Mouse (Mus musculus): Measurements from ENCODE around the gene Cep131. TPM values are rescaled to one million over a fixed set of nuclear protein-coding genes. Genes with fewer than 3 reads are reported as not detected.

Gene Cep131
- polyA plus RNA-seq, 1 experiment = 13.5 TPM

DNA sequence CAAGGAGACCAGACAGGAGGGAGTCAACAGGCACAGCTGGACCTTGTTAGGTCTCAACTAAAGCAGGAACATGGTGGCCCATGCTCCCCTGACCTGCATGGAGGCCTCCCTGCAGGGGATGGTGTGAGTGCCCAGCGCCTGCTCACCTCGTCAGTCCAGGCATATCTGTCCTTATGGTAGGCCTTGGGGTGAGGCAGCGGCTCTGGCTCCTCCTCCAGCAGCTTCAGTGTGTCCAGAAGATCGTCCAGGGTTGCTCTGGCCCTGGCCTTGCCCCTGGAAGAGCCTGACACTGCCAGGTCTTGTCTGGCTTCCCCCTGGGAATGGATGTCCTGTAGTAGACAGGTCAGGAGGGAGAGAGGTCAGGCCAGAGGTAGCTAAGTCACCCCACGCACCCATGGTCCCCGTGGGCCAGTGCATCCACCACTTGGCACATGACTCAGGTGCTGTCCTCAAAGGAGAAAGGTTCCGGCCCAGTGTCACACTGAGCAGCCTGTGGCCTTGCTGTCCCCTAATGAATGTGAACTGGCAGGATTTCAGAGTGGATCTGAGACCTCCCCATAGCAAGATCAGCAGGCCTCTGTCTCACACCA, 14.8 kb downstream of the Cep131 start:
- Histone ChIP-seq H3K27ac (ENCODE audit: insufficient read depth, low read depth, low read length) (no peak overlapping the region), H3K4me3 (ENCODE audit: insufficient read depth, low read length) (no peak overlapping the region), H3K4me1 (ENCODE audit: control insufficient read depth, insufficient read depth, low read length) (peaks cover 13% of the 10 kb centered on the region)
- no peak for TF ChIP-seq POLR2A (IDR thresholded peaks at IDR 0.05; ENCODE audit: borderline replicate concordance, low read depth, low read length)
- TF ChIP-seq CTCF (IDR thresholded peaks at IDR 0.05; ENCODE audit: low read depth, low read length) = no peak

DNA sequence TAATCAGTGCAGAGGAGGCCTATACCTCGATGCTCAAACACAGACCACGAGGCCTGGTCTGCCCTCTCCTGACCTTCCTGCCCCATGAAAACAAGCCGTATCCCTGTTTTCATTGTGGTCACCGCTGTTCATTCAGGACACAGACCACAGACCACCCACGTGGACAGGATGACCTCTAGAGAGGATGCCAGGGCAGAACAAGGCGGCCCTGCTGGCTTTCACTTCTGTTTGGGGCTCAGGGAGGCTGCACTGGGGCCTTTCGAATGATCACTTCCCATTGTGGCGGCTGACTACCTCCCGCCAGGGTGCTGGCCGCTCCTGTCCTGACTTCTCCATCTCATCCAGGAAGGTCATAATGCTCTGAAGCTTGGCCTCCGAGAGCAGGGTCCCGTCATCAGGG, 15.6 kb downstream of the Cep131 start:
- Histone ChIP-seq H3K4me3 (ENCODE audit: insufficient read depth, low read length) (no peak overlapping the region), H3K27ac (ENCODE audit: insufficient read depth, low read depth, low read length) (no peak overlapping the region), H3K4me1 (ENCODE audit: control insufficient read depth, insufficient read depth, low read length) (peaks cover 13% of the 10 kb centered on the region)
- TF ChIP-seq CTCF (IDR thresholded peaks at IDR 0.05; ENCODE audit: low read depth, low read length) (no peak), POLR2A (IDR thresholded peaks at IDR 0.05; ENCODE audit: borderline replicate concordance, low read depth, low read length) (no peak)

DNA sequence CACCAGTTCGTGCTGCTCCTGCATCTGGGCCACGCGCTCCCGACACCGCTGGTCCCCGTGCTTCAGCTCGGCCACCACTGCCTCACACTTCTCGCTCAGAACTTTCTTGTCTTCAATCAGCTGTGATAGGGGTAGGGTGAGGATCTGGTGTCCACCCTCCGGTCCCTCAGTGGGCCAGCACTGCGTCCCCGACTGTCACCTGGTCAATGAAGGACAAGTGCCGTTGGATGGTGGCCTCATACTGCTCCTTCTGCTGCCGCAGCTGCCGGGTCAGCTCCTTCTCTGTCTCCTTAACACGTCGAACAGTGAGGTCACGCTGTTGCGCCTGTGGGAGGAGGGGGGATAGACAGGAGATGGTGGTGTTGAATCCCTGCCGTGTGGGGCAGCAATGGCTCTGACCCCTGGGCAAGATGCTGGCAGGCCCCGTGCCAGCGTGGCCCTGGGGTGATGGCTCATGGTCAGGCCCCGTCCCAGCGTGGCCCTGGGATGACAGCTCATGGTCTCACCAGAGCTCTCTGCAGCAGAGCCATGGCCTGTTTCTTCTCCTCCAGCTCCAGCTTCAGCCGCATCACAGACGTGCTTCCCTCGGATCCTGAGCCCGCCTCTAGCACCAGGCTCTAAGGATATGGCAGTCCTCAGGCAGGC, 16.2 kb downstream of the Cep131 start:
- Histone ChIP-seq H3K4me1 (ENCODE audit: control insufficient read depth, insufficient read depth, low read length) (peaks cover 13% of the 10 kb centered on the region), H3K4me3 (ENCODE audit: insufficient read depth, low read length) (no peak overlapping the region), H3K27ac (ENCODE audit: insufficient read depth, low read depth, low read length) (no peak overlapping the region)
- TF ChIP-seq CTCF (IDR thresholded peaks at IDR 0.05; ENCODE audit: low read depth, low read length) (no peak), POLR2A (IDR thresholded peaks at IDR 0.05; ENCODE audit: borderline replicate concordance, low read depth, low read length) (no peak)

DNA sequence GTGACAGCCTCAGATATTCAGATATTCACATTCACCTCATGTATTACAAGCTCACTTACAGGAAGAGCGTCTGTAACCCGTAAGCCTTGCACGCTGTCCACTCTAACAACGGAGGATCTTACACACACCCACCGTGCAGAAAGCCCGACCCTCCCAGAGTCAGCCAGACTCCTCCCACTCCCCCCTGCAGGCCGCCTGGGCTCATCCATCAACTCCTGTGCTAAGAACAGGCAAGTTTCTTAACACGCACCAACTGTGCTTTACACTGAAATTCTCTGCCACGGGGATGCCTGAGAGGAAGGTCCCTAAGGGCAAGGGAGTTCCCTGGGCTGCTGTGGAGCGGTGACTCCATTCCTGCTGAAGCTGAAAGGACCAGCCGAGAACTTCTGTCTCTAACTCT, 17.4 kb downstream of the Cep131 start:
- H3K4me3 ChIP-seq (ENCODE audit: insufficient read depth, low read length) = no peak overlapping the region
- TF ChIP-seq CTCF (IDR thresholded peaks at IDR 0.05; ENCODE audit: low read depth, low read length) = no peak
- TF ChIP-seq POLR2A (IDR thresholded peaks at IDR 0.05; ENCODE audit: borderline replicate concordance, low read depth, low read length) = no peak
- peaks cover 18% of the 10 kb centered on the region for H3K4me1 ChIP-seq (ENCODE audit: control insufficient read depth, insufficient read depth, low read length)
- H3K27ac ChIP-seq (ENCODE audit: insufficient read depth, low read depth, low read length) = no peak overlapping the region

DNA sequence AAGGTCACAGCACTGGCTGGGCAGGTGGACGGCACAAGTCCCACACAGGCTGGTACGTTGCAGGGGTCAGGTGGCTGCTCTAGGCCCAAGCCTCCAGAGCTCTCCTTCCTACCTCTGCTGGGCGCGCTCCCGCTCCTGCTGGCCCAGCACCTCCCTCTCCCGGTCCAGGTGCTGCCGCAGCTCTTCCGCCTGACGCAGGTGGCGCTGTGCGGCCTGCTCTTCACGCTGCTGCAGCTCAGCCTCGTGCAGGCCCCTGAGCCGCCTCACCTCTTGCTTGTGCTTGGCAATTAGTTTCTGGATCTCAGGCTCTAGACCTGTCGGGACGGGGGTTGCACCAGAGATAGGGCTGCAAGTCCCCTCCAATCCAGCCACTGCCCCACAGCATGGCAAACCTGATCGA, 18.8 kb downstream of the Cep131 start:
- Histone ChIP-seq H3K27ac (ENCODE audit: insufficient read depth, low read depth, low read length) (no peak overlapping the region), H3K4me3 (ENCODE audit: insufficient read depth, low read length) (no peak overlapping the region), H3K4me1 (ENCODE audit: control insufficient read depth, insufficient read depth, low read length) (peaks cover 27% of the 10 kb centered on the region)
- no peak for TF ChIP-seq POLR2A (IDR thresholded peaks at IDR 0.05; ENCODE audit: borderline replicate concordance, low read depth, low read length)
- TF ChIP-seq CTCF (IDR thresholded peaks at IDR 0.05; ENCODE audit: low read depth, low read length) = no peak

DNA sequence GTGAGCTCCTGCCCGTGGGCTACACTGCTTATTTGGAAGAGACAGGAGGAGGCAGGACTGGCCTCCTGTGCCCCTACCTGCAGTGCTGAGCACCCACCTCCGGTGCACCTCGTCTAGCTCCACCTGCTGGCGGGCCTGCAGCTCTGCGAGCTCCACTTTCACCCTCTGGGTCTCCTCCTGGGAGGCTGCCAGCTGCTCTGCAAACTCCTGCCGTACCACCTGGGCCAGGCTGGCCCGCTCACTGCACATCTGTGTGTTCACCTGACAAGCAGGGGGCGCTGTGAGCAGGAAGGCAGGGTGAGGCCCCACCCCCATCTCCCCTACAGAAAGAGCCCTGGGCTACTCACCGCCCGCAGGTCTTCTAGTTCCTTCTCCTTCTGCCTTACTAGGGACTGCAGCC, 21.3 kb downstream of the Cep131 start:
- Histone ChIP-seq H3K27ac (ENCODE audit: insufficient read depth, low read depth, low read length) (no peak overlapping the region), H3K4me1 (ENCODE audit: control insufficient read depth, insufficient read depth, low read length) (peaks cover 15% of the 10 kb centered on the region), H3K4me3 (ENCODE audit: insufficient read depth, low read length) (no peak overlapping the region)

DNA sequence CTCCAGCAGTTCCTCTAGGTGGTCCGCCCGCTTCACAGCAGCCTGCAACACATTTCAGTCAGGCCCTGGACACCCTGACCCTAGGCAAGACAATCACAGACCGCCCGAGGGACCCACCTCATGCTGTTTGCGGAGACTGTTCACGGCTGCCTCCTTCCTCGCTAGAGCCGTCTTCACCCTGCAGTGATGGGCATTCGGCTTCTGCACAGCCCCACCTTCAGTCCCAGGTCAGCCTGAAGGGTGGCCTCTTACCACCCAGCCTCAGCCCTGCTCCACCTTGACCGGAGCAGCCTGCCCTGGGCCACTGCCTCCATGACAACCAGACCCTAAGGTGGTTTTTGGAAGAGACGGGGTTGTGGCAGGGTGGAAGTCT, 22.0 kb downstream of the Cep131 start:
- Histone ChIP-seq H3K4me3 (ENCODE audit: insufficient read depth, low read length) (no peak overlapping the region), H3K27ac (ENCODE audit: insufficient read depth, low read depth, low read length) (no peak overlapping the region), H3K4me1 (ENCODE audit: control insufficient read depth, insufficient read depth, low read length) (peaks cover 15% of the 10 kb centered on the region)
- no peak for TF ChIP-seq CTCF (IDR thresholded peaks at IDR 0.05; ENCODE audit: low read depth, low read length)
- TF ChIP-seq POLR2A (IDR thresholded peaks at IDR 0.05; ENCODE audit: borderline replicate concordance, low read depth, low read length) = no peak

More for the DNA sequence above, 21.3 kb downstream of the Cep131 start:
- TF ChIP-seq POLR2A (IDR thresholded peaks at IDR 0.05; ENCODE audit: borderline replicate concordance, low read depth, low read length) (no peak), CTCF (IDR thresholded peaks at IDR 0.05; ENCODE audit: low read depth, low read length) (peak; percentile 91)

DNA sequence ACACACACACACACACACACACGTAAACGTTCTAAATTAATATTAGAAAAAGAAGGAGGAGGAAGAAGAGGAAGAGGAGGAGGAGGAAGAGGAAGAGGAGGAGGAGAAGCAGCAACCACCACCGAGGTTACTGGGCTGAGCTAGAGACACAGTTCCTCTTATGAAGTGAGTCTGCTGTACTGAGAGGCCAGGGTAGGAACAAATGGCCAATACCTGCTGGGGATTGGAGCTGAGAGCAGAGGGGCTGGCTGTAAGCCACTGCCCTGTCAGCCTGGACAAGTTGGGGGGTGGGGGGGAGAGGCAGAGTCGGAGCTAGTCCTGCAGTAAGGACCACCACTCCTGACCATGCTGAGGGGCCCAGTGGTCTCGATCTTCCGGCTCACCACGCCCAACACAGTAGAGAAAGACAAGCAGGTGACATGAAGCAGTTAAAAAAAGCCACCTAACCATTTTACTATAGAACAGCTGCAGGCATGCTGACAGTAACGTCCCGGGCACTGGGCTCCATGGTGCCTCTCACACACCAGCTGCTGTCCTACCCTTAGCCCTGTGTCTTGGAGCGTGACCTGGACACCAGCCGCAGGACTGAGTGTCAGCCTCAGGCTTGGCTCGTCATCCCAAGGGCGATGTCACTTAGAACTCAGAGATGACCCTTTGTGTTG, 22.5 kb downstream of the Cep131 start:
- no peak for TF ChIP-seq POLR2A (IDR thresholded peaks at IDR 0.05; ENCODE audit: borderline replicate concordance, low read depth, low read length)
- no peak for TF ChIP-seq CTCF (IDR thresholded peaks at IDR 0.05; ENCODE audit: low read depth, low read length)
- Histone ChIP-seq H3K27ac (ENCODE audit: insufficient read depth, low read depth, low read length) (peak overlapping the region; percentile 66), H3K4me3 (ENCODE audit: insufficient read depth, low read length) (no peak overlapping the region), H3K4me1 (ENCODE audit: control insufficient read depth, insufficient read depth, low read length) (peaks cover 15% of the 10 kb centered on the region)

DNA sequence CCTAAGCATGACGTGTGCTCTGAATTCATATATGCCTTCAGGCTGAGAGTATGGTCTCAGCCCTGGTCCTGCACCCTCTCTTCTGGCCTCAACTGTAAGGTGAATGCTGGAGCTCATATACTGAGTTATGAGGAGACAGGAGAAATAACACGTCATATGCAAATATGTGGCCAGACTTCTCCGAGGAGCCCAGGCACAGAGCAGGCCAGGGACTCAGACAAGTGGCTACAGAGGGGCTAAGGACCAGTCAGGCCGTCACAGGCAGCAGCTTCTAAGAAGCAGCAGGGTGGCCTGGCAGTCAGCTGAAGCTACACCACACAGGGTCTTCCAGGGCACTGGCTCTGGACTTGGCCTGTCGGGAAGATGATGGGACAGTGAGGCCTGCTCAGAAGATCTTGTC, 23.3 kb downstream of the Cep131 start:
- Histone ChIP-seq H3K4me3 (ENCODE audit: insufficient read depth, low read length) (no peak overlapping the region), H3K27ac (ENCODE audit: insufficient read depth, low read depth, low read length) (peak overlapping the region; percentile 20; the same call in 1 of the 2 replicates), H3K4me1 (ENCODE audit: control insufficient read depth, insufficient read depth, low read length) (peaks cover 21% of the 10 kb centered on the region)
- no peak for TF ChIP-seq CTCF (IDR thresholded peaks at IDR 0.05; ENCODE audit: low read depth, low read length)
- no peak for TF ChIP-seq POLR2A (IDR thresholded peaks at IDR 0.05; ENCODE audit: borderline replicate concordance, low read depth, low read length)

DNA sequence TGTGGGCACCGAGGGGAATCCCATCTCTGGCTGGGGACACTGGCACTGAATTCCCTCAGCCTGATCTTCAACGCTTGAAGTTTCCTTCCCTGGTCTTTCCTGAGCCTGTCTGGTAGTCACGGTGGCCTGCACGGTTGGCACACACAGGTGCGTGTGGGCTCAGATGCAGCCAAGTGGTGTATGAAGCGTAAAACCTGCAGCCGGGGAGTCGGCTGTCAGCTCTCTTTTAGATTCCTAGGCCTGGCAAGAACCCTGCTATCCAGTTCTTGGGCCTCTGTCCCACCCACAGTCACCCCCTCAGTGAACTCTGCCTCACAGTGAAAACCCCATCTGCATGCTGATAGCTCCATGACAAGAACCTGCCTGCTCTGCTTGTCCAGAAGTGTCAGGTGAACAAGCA, 26.0 kb downstream of the Cep131 start:
- no peak overlapping the region for H3K4me3 ChIP-seq (ENCODE audit: insufficient read depth, low read length)
- peaks cover 41% of the 10 kb centered on the region for H3K4me1 ChIP-seq (ENCODE audit: control insufficient read depth, insufficient read depth, low read length)
- H3K27ac ChIP-seq (ENCODE audit: insufficient read depth, low read depth, low read length) = no peak overlapping the region
- TF ChIP-seq POLR2A (IDR thresholded peaks at IDR 0.05; ENCODE audit: borderline replicate concordance, low read depth, low read length) = no peak
- TF ChIP-seq CTCF (IDR thresholded peaks at IDR 0.05; ENCODE audit: low read depth, low read length) = no peak

Measured in bone marrow macrophage, adult 2 months (primary cell).